Mouse (Mus musculus): ENCODE results near the gene Rflna.

The Rflna gene

DNA sequence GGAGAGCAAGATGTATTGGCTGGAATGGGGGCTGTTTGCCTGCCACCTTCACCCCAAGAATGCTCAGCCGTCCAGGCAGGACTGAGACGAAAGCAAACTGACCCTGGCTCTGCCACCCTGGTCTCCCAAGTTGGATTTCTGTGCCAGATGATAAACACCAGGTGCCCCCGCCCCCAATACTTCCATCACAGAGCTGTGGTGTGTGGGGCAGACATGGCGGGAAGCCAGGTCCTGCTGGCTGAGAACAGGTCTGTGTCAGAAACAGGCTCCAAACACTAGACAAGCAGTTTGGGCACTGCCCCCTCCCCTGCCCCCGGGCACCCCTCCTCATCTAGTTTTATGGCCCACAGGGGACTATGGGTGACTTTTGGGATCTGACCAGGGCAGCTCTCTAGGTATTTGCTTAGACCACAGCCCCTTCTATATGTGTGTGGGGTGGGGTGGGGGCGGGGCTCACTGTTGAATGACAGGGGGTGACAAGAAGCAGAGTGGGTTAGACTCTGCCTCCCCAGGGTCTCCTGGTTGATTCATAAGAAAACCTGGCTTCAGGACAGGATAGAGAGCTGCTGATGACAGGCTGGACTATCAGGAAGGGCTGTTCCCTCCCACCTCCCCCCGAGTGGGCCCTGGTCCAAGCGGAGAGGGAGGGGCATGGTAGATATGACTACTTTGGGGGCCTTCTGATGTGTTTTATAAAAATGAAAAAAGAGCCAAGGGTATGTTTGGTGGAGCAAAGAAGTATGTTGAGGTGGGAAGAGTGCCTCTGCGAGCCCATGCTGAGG, 3.0 kb downstream of the Rflna start:
- no peak for DNase-seq (ENCODE audit: low read depth, low spot score)

- DNase-seq (ENCODE audit: low read depth, low spot score) = no peak
These were observed 3.9 kb downstream of the Rflna start for GRCm38 (mm10) chr5:125006896-125007295.

DNA sequence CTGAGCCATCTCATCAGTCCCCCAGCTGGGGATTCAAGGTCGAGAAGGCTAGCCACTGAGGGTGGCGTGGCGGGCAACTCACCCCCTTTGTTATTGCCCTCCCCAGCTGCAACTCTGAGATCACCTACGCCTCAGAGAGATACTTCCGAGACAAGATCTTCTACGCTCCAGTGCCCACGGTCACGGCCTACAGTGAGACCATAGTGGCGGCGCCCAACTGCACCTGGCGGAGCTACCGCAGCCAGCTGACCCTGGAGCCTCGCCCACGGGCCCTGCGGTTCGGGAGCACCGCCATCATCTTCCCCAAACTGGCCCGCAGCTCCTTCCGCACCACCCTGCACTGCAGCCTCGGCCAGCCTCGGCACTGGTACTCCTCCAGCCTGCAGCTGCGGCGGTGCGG, 8.1 kb downstream of the Rflna start:
- no peak for DNase-seq (ENCODE audit: low read depth, low spot score)

- no peak for DNase-seq (ENCODE audit: low read depth, low spot score)
These were observed 8.6 kb downstream of the Rflna start for GRCm38 (mm10) chr5:125011628-125012027.

DNA sequence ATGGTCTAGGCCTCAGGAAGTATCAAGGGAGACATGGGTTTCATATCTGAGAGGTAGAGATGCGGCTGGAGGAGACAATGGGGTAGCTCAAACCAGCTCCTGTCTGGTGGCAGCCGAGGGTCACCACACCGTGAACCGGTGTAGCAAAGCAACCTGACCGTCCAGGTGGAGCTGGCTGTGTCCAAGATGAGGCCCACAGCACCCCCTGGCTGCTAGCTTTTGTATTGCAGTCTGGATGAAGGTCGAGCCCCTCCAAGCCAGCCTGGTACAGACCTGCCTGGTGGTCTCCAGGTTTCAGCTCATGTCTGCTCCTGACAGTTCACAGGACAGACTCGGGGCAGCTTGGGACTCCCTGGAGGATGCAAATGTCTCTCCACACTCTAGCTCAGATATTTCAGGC, 11.5 kb downstream of the Rflna start:
- peak; percentile 55 for DNase-seq (ENCODE audit: low read depth, low spot score)

DNA sequence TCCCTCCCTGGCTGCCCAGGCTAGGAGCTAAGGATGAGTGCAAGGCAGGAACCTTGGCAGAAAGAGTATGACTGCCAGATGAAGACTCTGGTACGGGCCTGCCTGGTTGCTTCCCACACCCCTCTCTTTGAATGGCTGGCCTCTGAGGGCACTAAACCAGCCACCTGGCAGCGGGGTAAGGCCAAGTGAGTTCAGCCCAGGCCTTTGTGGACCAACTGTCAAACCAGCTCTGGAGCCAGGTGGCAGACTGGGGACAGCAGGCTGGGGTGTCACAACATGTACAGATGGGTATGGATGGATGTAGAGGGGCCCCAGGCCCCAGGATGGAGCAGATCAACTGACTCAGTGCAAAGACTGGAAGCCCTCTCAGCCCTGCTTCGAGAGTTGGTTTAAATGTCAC, 12.0 kb downstream of the Rflna start:
- no peak for DNase-seq (ENCODE audit: low read depth, low spot score)

DNA sequence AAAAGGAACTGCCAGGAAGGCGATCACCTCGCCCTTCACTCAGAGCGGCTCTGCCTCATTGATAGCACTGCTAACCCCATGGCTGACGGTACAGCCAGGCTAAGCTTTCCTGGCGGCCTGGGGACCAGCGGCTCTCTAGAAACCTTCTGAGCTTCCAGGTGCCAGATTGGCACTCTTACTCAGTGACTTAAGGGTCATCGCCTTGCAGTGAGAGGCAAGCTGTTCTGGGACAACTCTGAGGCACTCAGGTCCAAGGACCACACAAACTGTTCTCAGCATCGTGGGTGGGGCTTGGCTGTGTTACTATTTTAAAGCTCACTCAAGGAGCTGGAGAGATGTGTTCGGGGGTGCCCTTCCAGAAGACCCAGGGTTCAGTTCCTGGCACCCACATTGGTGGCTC, 12.6 kb downstream of the Rflna start:
- no peak for DNase-seq (ENCODE audit: low read depth, low spot score)

- DNase-seq (ENCODE audit: low read depth, low spot score) = no peak
These were observed 13.6 kb downstream of the Rflna start for GRCm38 (mm10) chr5:125016421-125017242.

- no peak for DNase-seq (ENCODE audit: low read depth, low spot score)
These were observed 14.3 kb downstream of the Rflna start for GRCm38 (mm10) chr5:125017332-125017731.

DNA sequence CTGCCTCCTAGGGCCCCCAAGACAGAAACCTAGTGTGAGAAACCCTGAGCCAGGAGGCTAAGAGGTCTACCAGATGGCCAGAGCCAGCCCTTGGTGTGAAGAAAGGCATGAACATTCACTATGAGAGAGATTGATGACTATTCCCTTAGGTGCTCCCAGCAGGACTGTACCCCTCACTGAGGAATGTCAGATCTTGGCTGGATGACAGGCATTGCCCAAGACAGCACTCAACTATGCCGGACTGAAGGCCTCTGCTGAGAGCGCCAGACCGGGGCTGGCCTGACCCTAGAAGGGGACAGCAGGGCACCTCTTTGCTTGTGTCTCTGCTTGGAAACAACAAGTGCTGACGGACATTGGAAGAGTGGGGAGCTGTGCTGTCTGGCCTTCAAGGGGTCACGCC, 16.1 kb downstream of the Rflna start:
- DNase-seq (ENCODE audit: low read depth, low spot score) = no peak

GRCm38 (mm10) chr5:125021298-125021697, 18.3 kb downstream of the Rflna start:
- no peak for DNase-seq (ENCODE audit: low read depth, low spot score)

- DNase-seq (ENCODE audit: low read depth, low spot score) = peak; percentile 20
These were observed 21.0 kb downstream of the Rflna start for GRCm38 (mm10) chr5:125024002-125024401.

- DNase-seq (ENCODE audit: low read depth, low spot score) = no peak
These were observed 25.4 kb downstream of the Rflna start for GRCm38 (mm10) chr5:125028371-125028770.

DNA sequence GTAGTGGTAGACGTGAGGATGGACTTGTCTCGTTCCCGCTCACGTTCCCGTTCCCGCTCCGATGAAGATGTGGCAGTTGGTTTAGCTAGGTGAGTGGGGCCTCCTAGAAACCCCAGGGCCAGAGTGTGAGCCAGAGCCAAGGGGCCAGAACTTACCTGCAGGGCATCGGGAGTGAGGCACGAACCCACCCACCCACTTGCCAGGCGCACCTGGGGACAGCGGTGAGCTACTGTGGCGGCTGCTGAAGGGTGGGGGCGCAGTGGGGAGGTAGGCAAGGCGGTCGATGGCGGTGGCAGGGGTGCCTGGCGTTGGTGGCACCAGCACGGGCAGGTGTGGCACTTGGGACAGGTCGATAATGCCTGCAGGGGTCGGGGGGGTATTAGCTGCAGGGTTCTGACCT, 25.9 kb downstream of the Rflna start:
- no peak for DNase-seq (ENCODE audit: low read depth, low spot score)

DNA sequence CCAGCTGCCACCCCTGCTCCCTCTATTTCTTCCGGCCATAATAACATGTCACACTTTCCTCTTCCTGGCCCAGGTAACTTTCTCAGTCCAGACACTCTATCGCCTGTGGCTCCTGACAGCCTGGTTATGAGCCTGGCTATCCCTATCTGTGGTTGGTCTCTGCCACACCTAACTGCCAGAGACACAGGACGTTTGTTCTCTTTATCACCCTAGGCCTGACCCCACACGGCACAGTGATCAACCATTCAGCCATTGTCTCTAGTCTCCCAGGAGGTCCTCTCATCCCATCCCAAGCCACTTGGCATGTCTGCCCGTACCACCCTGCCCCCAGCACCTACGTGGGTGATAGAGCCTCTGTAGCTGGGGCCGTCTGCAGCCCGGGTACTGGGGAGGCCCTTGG, 33.5 kb downstream of the Rflna start:
- no peak for DNase-seq (ENCODE audit: low read depth, low spot score)

- DNase-seq (ENCODE audit: low read depth, low spot score) = no peak
These were observed 36.5 kb downstream of the Rflna start for GRCm38 (mm10) chr5:125039377-125040027.

DNA sequence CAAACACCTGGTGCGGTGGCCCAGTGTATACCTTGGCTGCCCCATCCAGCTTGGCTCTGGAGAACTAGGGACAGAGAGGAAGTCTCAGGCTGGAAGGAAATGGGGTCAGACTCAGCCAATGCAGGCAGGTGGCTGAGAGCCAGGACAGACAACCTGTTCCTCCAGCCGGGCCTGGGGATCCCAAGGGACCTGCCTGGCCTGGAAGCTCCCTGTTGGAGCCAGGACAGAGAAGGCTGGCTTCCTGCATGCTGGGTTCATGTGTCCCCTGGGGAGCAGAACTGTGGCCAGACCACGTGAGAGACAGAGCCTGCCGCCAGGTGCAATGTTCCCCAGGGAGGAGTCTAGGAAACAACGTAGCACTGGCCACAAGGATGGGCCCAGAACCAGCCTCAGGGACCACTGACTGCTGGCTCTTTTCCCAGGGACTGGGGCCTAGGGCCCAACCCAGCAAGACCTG, 37.1 kb downstream of the Rflna start:
- DNase-seq (ENCODE audit: low read depth, low spot score) = no peak

DNA sequence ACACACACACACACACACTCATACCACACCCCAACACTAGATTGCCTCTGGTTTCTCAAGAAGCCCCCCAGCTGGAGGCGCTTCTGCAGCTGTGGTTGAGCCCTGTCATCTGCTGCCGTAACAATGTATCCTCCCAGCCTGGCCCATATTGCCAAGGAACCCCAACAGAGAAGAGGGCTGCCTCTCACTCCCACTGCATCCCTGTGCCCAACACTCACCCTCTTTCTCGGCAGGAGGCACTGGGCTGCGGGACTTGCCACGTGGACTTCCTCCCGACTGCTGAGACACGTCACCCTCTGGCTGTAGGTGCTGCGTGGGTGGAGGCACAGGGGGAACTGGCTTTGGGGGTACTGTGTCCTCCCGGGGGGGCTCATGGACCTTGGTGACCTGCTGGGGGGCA, 38.6 kb downstream of the Rflna start:
- DNase-seq (ENCODE audit: low read depth, low spot score) = no peak

- DNase-seq (ENCODE audit: low read depth, low spot score) = no peak
These were observed 40.4 kb downstream of the Rflna start for GRCm38 (mm10) chr5:125043448-125043847.

DNA sequence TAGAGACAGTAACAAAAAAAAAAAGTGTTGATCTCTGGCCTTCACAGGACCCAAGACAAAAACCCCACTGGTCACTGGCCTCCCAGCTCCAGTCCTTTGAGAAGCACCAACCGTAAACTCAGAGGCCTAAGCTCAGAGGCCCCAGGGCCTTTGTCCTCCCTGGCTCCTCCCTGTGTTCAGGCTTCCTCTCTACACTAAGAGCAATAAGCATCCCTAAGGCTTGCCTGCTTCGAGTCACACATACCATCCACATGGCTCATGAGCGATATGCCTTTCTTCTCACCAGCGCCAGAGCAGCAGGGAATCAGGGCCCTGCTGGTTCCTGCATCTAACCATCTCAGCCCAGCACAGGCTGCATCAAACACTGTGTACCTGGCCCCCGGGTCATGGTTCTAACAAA, 42.2 kb downstream of the Rflna start:
- DNase-seq (ENCODE audit: low read depth, low spot score) = no peak

GRCm38 (mm10) chr5:125046436-125046835, 43.4 kb downstream of the Rflna start:
- DNase-seq (ENCODE audit: low read depth, low spot score) = no peak

DNA sequence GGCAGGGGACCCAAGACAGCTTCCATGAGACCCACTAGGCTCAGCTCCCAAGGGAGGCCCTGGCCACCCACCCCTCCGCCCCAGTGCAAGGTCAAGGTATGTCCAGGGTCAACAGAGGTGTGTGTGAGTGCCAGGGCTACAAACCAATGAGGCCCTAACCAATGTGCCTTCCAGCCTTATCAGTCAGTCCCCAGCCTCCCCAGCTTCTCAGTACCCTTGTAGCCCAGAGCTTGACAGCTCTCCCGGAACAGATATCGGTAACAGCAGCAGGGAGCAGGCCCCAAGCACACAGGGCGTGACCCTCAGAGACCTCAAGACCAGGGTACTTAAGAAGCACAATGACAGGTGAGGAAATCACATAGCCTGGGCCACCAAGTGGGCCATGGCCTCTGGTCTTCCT, 46.5 kb downstream of the Rflna start:
- DNase-seq (ENCODE audit: low read depth, low spot score) = no peak

DNA sequence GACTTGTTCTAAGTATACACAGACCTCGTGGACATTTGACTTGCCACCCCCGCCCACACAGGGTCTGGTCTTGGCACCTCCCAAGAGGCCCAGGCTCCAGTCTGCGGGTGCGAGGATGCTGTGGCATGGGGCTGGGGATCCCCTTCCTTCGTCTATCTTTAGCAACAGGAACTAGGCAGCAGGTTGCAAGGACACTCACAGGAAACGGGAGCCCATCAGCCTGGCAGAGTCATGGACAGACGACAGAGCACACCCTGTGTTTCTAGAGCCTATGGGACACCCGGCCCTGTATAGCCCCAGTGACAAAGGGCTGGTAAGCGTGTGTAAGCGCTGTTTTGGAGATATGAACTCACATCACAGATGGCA, 49.2 kb downstream of the Rflna start:
- DNase-seq (ENCODE audit: low read depth, low spot score) = no peak
